Mouse (Mus musculus) heart, adult 11 months (tissue): ENCODE data around the gene Rtcb.

Experiments used
- DNase-seq: peaks from one replicate; pipeline ENCODE4 v3.0.0; 2022

Gene Rtcb

GRCm38 (mm10) chr10:85936280-85936965 lies 21.2 kb downstream of the Rtcb start:
- no peak for DNase-seq

GRCm38 (mm10) chr10:85929962-85930361 lies 27.7 kb downstream of the Rtcb start:
- no peak for DNase-seq

GRCm38 (mm10) chr10:85929208-85929591 lies 28.4 kb downstream of the Rtcb start:
- no peak for DNase-seq

GRCm38 (mm10) chr10:85928499-85929207 lies 29.0 kb downstream of the Rtcb start:
- no peak for DNase-seq

GRCm38 (mm10) chr10:85927676-85928445 lies 29.8 kb downstream of the Rtcb start, which contains the start of gene Ascl4:
TSS of gene Ascl4 (plus strand) at chr10:85927681.
- DNase-seq: no peak

GRCm38 (mm10) chr10:85916498-85917309 lies 40.9 kb downstream of the Rtcb start, which contains the start of gene Prdm4:
TSS of gene Prdm4 (minus strand) at chr10:85917142.
- peak; percentile 100 for DNase-seq
